Mouse (Mus musculus): ENCODE measurements at regions not wholly inside any gene's neighbourhood (a gene's known extent, or its start where the extent isn't known, plus 50 kb on each side); places are given as distances from the start of the nearest gene placed in this dataset.

GRCm38 (mm10) chr10:37194798-37195453, 56.2 kb upstream of the Marcks start:
- no peak for TF ChIP-seq CTCF (IDR thresholded peaks at IDR 0.05)
- TF ChIP-seq EP300 (IDR thresholded peaks at IDR 0.05), result no peak
